Mouse (Mus musculus) adrenal gland, adult (tissue): ENCODE measurements at regions not wholly inside any gene's neighbourhood (a gene's known extent, or its start where the extent isn't known, plus 50 kb on each side); places are given as distances from the start of the nearest gene placed in this dataset.

Experiments used
- DNase-seq, 2 experiments: peaks; one replicate each; pipeline ENCODE4 v3.0.0; 2022 to 2023; ENCODE audit warnings: low spot score in 1 of 2; ENCODE audit not compliant: inconsistent age in 2 of 2

DNA sequence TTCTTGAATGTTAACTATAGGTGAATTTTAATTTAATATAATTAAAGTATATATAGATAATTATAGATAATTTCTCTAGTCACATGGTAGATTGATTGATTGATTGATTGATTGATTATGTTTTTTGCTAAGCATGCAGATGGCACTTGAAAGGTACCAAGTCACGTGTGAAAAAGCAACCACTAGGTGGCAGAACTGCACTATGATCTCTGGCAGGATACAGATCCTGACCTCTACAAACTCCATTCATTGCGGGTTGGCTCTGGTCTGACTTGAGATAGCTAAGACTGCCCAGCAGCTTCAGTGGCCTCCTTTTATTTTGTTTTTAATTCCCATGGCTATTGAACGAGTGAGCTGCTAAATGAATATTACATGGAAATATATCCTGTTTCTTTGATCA is 229.7 kb upstream of the Grm3 start:
- peak in 1 of 2 experiments; percentile 59 for DNase-seq

DNA sequence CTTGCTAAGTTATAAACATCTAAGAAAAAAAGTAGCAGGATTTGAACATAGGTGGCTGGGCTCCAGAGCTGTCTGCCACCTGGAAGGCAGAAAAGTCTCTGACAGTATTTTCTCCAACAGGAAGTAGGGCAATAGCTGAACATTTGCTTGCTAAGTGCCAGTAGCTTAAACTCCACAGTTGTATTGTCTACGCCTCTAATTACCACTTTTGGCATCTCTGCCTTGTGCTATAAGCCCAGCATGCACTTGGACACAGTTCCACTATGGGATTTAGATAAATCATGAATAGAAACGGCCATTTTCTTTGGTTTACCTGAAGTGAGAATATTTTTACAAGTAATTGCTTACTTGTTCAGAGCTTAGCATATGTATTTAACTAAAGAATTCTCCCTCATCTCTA is 213.8 kb upstream of the Grm3 start:
- DNase-seq: no peak

DNA sequence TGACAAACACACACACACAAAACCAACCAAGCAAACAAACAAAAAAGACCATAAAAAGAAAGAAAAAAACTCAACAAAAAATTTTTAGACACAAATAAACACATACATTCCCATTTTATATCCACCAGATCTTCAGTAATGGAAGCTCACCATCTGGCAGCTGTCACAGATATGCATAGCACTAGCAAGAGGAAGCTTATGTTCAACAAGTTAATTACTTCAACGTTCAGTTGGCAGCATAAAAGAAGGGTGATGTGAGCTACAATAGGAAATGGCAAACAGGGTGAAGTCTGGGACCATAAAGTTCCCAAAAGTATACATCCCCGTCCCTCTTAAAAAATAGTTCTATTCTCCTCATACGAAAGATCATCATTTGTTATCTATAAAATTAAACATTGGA is 188.0 kb upstream of the Grm3 start:
- no peak for DNase-seq

DNA sequence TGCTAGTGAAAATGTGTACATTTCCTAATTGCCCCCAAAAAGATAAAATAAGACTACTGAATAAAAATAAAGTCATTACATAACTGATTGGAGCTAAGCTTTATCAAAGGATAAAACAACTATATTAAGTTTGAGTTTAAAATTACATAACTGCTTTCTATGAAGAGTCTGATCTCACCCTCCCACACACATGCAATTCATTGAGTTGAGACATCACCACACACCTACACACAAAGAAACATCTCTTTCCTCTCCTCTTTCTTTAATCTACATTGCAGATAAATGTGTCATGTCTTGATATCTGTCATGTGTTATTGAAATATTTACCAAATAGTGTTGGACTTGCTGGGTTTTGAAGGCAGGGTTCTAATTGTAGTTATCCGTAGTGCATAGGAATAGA is 186.8 kb upstream of the Grm3 start:
- DNase-seq: no peak

DNA sequence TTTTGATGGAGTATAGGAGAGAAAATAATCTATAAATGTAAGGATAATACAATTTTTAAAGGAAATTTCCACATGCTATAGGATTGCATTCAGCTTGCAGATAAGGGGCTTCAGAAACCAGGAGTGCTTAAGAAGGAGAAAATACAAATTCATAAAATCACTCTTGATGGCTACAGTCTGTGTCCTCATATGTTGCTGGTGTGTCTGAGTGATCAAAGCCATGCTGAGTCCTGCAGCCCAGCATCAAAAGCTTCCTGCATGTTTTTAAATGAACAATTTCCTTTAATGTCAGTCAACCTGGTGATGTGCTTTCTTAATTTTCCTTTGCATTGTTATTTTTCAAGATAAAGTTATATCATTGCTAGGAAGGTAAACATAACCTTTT is 186.1 kb upstream of the Grm3 start:
- no peak for DNase-seq

DNA sequence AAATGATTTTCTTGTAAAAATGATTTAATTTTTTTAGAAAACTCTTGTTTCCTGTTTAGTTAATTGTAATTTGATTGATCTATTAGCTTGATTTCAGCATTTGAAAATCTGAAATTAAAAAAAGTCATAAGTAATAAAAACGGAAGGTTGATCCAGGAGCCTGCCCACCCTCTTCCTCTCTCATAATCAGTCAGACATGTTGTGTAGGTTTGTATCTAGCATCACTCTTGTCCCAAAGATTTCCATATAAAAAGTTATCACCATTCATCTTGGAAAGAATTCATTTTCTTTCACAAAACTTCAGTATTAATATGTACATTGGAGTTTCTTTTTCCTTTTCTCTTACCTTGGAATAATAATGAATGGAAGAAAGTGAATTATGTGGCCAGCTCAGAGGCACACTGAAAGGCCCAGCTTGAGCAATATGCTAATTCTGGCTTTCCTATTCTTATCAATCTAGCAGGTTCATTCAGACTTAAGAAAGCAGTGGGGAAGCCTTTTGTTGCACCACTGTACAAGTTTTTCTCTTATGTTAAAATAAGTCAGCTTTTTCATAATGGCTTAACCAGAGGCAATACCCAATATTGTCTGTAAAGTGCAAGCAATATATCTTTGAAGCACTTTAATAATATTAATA is 185.6 kb upstream of the Grm3 start:
- no peak for DNase-seq

DNA sequence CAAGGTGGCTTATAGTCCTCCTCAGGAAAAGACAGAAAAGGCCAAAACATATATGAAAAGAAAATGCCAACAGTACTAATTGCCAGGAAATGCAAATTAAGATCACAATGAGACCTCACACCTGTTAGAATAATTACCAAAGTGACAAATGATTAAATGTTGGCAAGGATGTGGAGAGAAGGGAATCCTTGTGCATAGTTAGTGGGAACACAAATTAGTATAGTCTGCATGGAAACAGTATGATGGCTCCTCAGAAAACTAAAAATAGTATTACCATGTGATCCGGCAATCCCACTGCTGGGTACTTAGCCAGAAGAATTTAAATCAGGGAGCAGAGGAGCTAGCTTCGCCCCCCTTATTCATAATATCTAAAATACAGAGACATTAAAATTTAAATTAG is 170.3 kb upstream of the Grm3 start:
- no peak for DNase-seq

DNA sequence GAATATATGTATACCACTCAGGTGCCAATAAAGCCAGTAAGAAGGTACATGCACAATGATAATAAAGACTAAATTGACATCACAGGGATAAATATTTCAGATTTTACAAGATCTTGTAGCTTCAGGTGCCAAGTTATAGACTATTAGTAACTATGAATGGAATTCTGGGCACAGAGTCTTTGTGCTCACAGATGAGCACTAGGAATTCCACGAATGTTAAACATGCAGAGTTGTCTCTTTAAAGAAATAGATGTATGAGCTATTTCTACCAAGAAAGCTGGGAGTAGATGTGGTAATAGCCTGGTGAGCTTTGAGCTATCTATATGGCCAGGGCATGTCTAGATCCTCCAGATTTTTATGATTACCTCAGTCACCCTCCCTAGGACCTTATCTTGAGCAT is 153.1 kb upstream of the Grm3 start:
- DNase-seq: no peak

DNA sequence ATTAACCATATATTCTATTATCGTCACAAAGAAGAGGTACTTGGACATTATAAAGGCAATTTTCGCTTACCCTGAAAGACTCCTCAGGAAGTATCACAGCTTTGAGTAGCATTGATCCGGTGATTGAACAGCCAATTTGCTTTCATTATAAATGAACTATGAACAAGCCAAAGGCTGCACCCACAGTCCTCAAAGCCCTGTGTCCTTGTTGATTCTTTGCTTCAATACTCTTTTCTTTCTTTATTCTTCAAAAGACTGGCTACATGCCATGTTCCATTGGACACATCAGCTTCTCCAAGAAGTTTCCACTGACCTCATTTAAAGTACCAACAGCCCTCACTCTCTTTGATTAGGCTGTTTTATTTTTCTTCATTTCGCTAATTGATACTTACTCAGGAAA is 144.1 kb upstream of the Grm3 start:
- DNase-seq: no peak

DNA sequence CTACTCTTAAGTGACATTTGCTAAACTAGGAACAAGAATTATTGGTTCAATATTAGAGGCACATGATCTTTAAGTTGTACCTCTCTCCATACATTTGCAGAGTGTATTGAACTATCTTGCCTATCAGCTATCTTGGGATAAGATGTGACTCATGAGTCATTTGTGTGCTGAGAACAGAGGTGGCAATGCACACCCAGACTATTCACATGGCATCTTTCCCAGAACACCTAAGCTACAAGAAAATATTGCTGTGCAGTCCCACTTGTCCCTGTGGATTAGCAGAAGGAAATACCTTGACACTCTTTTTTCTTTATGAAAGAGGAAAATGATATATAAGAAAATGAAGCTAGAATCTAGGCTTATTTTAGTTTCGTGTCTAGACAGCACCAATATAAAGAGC is 104.8 kb upstream of the Grm3 start:
- DNase-seq: no peak

DNA sequence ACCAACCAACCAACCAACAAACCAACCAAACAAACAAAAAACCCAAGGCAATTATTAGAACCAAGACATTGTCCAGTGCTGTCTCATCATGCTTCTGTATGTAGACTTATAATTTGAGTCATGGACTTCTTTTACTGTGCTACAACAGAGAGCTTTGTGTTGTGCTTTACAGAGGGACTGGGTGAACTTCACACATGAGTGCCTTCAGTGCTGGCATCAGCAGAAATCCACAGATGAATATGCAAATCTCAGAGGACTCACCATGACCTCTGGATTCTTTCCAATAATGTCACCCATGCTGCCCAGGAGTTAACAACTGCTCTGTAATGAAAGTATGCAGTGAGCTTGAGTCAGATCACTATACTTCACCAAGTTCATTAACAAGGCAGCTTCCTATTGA is 76.7 kb upstream of the Grm3 start:
- DNase-seq: no peak

DNA sequence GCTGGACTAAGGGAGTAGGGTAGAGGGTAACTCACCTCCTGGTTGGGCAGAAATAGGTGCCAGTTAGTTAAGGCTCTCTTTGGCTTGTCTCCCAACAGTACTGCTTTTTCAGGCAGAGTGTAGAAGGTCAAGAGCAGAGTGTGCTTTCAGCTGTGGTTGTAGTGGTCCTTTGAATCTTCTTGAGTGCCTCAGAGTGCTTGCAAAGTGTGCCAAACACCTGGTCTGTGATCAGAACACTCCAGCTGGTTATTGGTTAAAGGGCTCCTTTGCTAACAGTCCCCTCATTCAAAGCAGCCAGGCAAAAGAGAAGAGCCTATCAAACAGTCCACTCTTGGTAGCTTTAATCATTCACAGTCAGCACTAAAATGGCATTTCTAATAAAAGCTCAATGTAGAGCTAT is 56.1 kb upstream of the Grm3 start:
- DNase-seq: no peak
